8 mouse cellular contexts compared by ENCODE assay signal in genomic region chr6:108662314-108663240, GRCm38 (mm10). TPM values are rescaled to one million over a fixed set of nuclear protein-coding genes. Genes with fewer than 3 reads are reported as not detected.
A peak's percentile ranks its signal among the peaks of the same experiment; 100 is the strongest.
DNase-seq lines count a peak whose midpoint lies in the region; ATAC-seq and TF ChIP-seq lines count a peak whose summit lies in the region.

No protein-coding gene starts in this region.

- H3K27ac ChIP-seq in embryonic facial prominence, embryonic 13.5 days: no peak overlapping the region
- no peak overlapping the region for H3K27ac ChIP-seq in embryonic facial prominence, embryonic 10.5 days (replicated peaks)
- no peak overlapping the region for H3K27ac ChIP-seq in lung, embryonic 14.5 days (ENCODE audit: low read depth)
- no peak overlapping the region for H3K27ac ChIP-seq in hindbrain, embryonic 16.5 days (ENCODE audit: low read depth, low read length)
- H3K27ac ChIP-seq in olfactory bulb, adult 2 months (ENCODE audit: insufficient read depth, low read depth, low read length): peak overlapping the region; percentile 64; the same call in 1 of the 2 replicates

- H3K27me3 ChIP-seq in embryonic facial prominence, embryonic 13.5 days: peaks cover 51% of the 10 kb centered on the region
- H3K27me3 ChIP-seq in embryonic facial prominence, embryonic 10.5 days (replicated peaks; ENCODE audit: low read depth, poor library complexity, severe bottlenecking): peaks cover 83% of the 10 kb centered on the region
- H3K27me3 ChIP-seq in lung, embryonic 14.5 days (ENCODE audit: insufficient read depth, low read length): no peaks in the 10 kb centered on the region
- no peaks in the 10 kb centered on the region; the same call in 1 of the 2 replicates for H3K27me3 ChIP-seq in hindbrain, embryonic 16.5 days (replicated peaks; ENCODE audit: control insufficient read depth, insufficient read depth, low read length)

- no peak overlapping the region for H3K4me3 ChIP-seq in embryonic facial prominence, embryonic 13.5 days
- no peak overlapping the region for H3K4me3 ChIP-seq in embryonic facial prominence, embryonic 10.5 days
- H3K4me3 ChIP-seq in lung, embryonic 14.5 days (ENCODE audit: low read depth, low read length): no peak overlapping the region
- H3K4me3 ChIP-seq in hindbrain, embryonic 16.5 days (ENCODE audit: low read length): no peak overlapping the region; the same call in 1 of the 2 replicates
- peak overlapping the region; percentile 45 for H3K4me3 ChIP-seq in olfactory bulb, adult 2 months (ENCODE audit: insufficient read depth, low read depth, low read length)

- no peak for TF ChIP-seq CTCF in lung, embryonic 14.5 days (IDR thresholded peaks at IDR 0.05; ENCODE audit: low read depth)
- TF ChIP-seq CTCF in olfactory bulb, adult 2 months (IDR thresholded peaks at IDR 0.05; ENCODE audit: insufficient read depth, low read depth, low read length): no peak

- no peaks in the 10 kb centered on the region for H3K9me3 ChIP-seq in embryonic facial prominence, embryonic 13.5 days
- no peaks in the 10 kb centered on the region for H3K9me3 ChIP-seq in embryonic facial prominence, embryonic 10.5 days
- H3K9me3 ChIP-seq in lung, embryonic 14.5 days (ENCODE audit: low read depth, low read length): no peaks in the 10 kb centered on the region
- H3K9me3 ChIP-seq in hindbrain, embryonic 16.5 days (ENCODE audit: control insufficient read depth, low read length): no peaks in the 10 kb centered on the region

- DNase-seq in embryonic facial prominence, embryonic 10.5 days (ENCODE audit: low spot score): no peak
- DNase-seq in lung, embryonic 14.5 days: no peak
- DNase-seq in lung, postnatal 4 days: no peak
- no peak for DNase-seq in adrenal gland, postnatal 25 days
- DNase-seq in adrenal gland, adult 18-20 months (ENCODE audit: low spot score in 2 of 2): no peak

- no peaks in the 10 kb centered on the region for H3K36me3 ChIP-seq in embryonic facial prominence, embryonic 13.5 days
- H3K36me3 ChIP-seq in embryonic facial prominence, embryonic 10.5 days (replicated peaks): no peaks in the 10 kb centered on the region; the same call in 1 of the 2 replicates
- H3K36me3 ChIP-seq in lung, embryonic 14.5 days (ENCODE audit: insufficient read depth): peaks cover 15% of the 10 kb centered on the region
- H3K36me3 ChIP-seq in hindbrain, embryonic 16.5 days (ENCODE audit: control insufficient read depth, insufficient read depth, low read length): 0 out of 2 replicates have a peak, but pooled peaks cover 5% of the 10 kb centered on the region

- ATAC-seq in embryonic facial prominence, embryonic 13.5 days (ENCODE audit: insufficient number of reproducible peaks, insufficient read depth, low FRiP score, low TSS enrichment, low read depth): no peak
- no peak for ATAC-seq in lung, embryonic 14.5 days (ENCODE audit: insufficient read depth)
- no peak for ATAC-seq in hindbrain, embryonic 16.5 days

- H3K9ac ChIP-seq in embryonic facial prominence, embryonic 13.5 days: no peak overlapping the region
- no peak overlapping the region for H3K9ac ChIP-seq in lung, embryonic 14.5 days
- no peak overlapping the region for H3K9ac ChIP-seq in hindbrain, embryonic 16.5 days (ENCODE audit: low read depth, low read length)

- TF ChIP-seq POLR2A in olfactory bulb, adult 2 months (IDR thresholded peaks at IDR 0.05; ENCODE audit: insufficient read depth, low read depth, low read length): no peak

- WGBS in embryonic facial prominence, embryonic 13.5 days: 70% methylated on average over 15 of the region's 15 CpGs
- 70% methylated on average over 15 of the region's 15 CpGs for WGBS in embryonic facial prominence, embryonic 10.5 days
- 63% methylated on average over 15 of the region's 15 CpGs for WGBS in lung, embryonic 14.5 days
- 66% methylated on average over 15 of the region's 15 CpGs for WGBS in hindbrain, embryonic 16.5 days
- WGBS in olfactory bulb, adult 2 months: 37% methylated on average over 15 of the region's 15 CpGs

- H3K4me2 ChIP-seq in embryonic facial prominence, embryonic 13.5 days: peak overlapping the region; percentile 91
- peak overlapping the region; percentile 93; the same call in 1 of the 2 replicates for H3K4me2 ChIP-seq in lung, embryonic 14.5 days
- H3K4me2 ChIP-seq in hindbrain, embryonic 16.5 days (ENCODE audit: low read length): peak overlapping the region; percentile 95

- H3K4me1 ChIP-seq in embryonic facial prominence, embryonic 13.5 days: peaks cover 35% of the 10 kb centered on the region
- H3K4me1 ChIP-seq in embryonic facial prominence, embryonic 10.5 days: peaks cover 37% of the 10 kb centered on the region
- H3K4me1 ChIP-seq in lung, embryonic 14.5 days (ENCODE audit: insufficient read depth): peaks cover 2% of the 10 kb centered on the region
- H3K4me1 ChIP-seq in hindbrain, embryonic 16.5 days (ENCODE audit: control insufficient read depth, insufficient read depth, low read depth, low read length): peaks cover 14% of the 10 kb centered on the region
- H3K4me1 ChIP-seq in olfactory bulb, adult 2 months (ENCODE audit: control insufficient read depth, insufficient read depth, low read length): peaks cover 29% of the 10 kb centered on the region

RNA-seq across cellular contexts. Expression of gene Bhlhe40, which starts 2.1 kb away (rescaled TPM):
- 6.2 and 7.7 TPM in 2 replicates for polyA plus RNA-seq in embryonic facial prominence, embryonic 13.5 days (2015; fragmentation: Nextera tagmentation; extraction: Ambion mirVana)
- 1.3 and 1.4 TPM in 2 replicates for polyA plus RNA-seq in embryonic facial prominence, embryonic 10.5 days (2016; fragmentation: Nextera tagmentation; extraction: Ambion mirVana)
- polyA plus RNA-seq in lung, embryonic 14.5 days (2014; fragmentation: Nextera tagmentation; extraction: Ambion mirVana): 8.8 and 12.1 TPM in 2 replicates
- polyA plus RNA-seq in hindbrain, embryonic 16.5 days (2015; fragmentation: Nextera tagmentation; extraction: Ambion mirVana): 7.3 and 8.9 TPM in 2 replicates
- polyA plus RNA-seq in olfactory bulb, adult 2 months (2012; ENCODE audit: insufficient read depth, insufficient read length, low replicate concordance, missing spikeins): not detected in 2 replicates
- 191 and 201 TPM in 2 replicates for total RNA-seq in adrenal gland, postnatal 25 days (2021)
- 10 to 100 TPM; 66.3 to 85.9 TPM for total RNA-seq in adrenal gland, adult 18-20 months (2021)
